In genomic region chr7:66180711-66181365, GRCm38 (mm10) we compare ENCODE assay signal across 12 mouse cellular contexts.
DNase-seq lines count a peak whose midpoint lies in the region.
"Had no signal": no experiment of that assay in that cellular context is flagged by ENCODE, and none has a peak within 500 bp of the region (broad histone marks: within the 10 kb centered on the region; RNA-seq: fewer than 3 reads in every experiment).

No protein-coding gene starts in this region.

- peak; percentile 48 for DNase-seq in adrenal gland, postnatal 14 days
- DNase-seq in adrenal gland, postnatal 4 days (ENCODE audit: low spot score in 2 of 2), result no peak
- DNase-seq in lung, postnatal 36 days, result peak; percentile 48
- DNase-seq in lung, postnatal 14 days, result no peak
- peak; percentile 84 for DNase-seq in Muller cell, postnatal 12 days (ENCODE audit: inconsistent ontology term)
- peak; percentile 22 for DNase-seq in naive thymus-derived CD4-positive, alpha-beta T cell, adult 2 months (ENCODE audit: low read depth)
- DNase-seq in thymus, postnatal 36 days, result no peak
- no peak for DNase-seq in gastrocnemius, postnatal 4 days (ENCODE audit: low spot score in 2 of 2)
- DNase-seq: cerebellum, adult 2 months; cerebellum, postnatal 36 days; gastrocnemius, postnatal 10 days; heart, postnatal 36 days had no signal

Comparison
In these comparisons a context has a peak if more than half of its experiments do, and no peak if none do; other contexts are left out.
1. DNase-seq: peak in adrenal gland, postnatal 14 days (single experiment), lung, postnatal 36 days (single experiment), Muller cell, postnatal 12 days (single experiment) and naive thymus-derived CD4-positive, alpha-beta T cell, adult 2 months (single experiment); none in adrenal gland, postnatal 4 days (0 of 2), lung, postnatal 14 days (single experiment), thymus, postnatal 36 days (0 of 2) and gastrocnemius, postnatal 4 days (0 of 2).